Mouse (Mus musculus) gastrocnemius, postnatal 36 days (tissue): ENCODE data around the gene Syce3. TPM values are rescaled to one million over a fixed set of nuclear protein-coding genes. Genes with fewer than 3 reads are reported as not detected.
A peak's percentile ranks its signal among the peaks of the same experiment; 100 is the strongest.

Experiments
- DNase-seq, 2 experiments: peaks; one replicate each; pipeline ENCODE4 v3.0.0; 2022
- intact Hi-C: fragments of 180-260 bp; cut with DNase I; formaldehyde crosslinking; loops from one replicate; pipeline ENCODE4 v1.15.1; 2025
- total RNA-seq, 2 experiments: library from RNA; stranded (reverse); gene quantifications; 2 replicates each; pipeline ENCODE4 v1.2.3; 2021

Syce3 gene
- total RNA-seq, 2 experiments from 2014 or later, result not detected

- peak; percentile 55 for DNase-seq
- intact Hi-C loops, result loop anchor here (5.0 kb wide), 1 partner anchor 53 kb away; the partner anchor contains the start of gene Sco2
Measured at GRCm38 (mm10) chr15:89425711-89426121, 15.4 kb upstream of the Syce3 start, which contains the start of gene Cpt1b. TSS of gene Cpt1b (minus strand) at chr15:89425863.

- DNase-seq, result no peak
- intact Hi-C loops, result loop anchor here (5.0 kb wide), 1 partner anchor 52 kb away; the partner anchor contains the start of gene Sco2
Measured at GRCm38 (mm10) chr15:89424621-89425020, 14.3 kb upstream of the Syce3 start.

GRCm38 (mm10) chr15:89421938-89422337 is 11.6 kb upstream of the Syce3 start:
- intact Hi-C loops, result no loop called here
- no peak for DNase-seq

GRCm38 (mm10) chr15:89415282-89415681 is 5.0 kb upstream of the Syce3 start:
- intact Hi-C loops, result no loop called here
- DNase-seq, result no peak

GRCm38 (mm10) chr15:89406691-89407090 is 3.6 kb downstream of the Syce3 start:
- intact Hi-C loops, result no loop called here
- DNase-seq, result no peak

GRCm38 (mm10) chr15:89404831-89405623 is 5.3 kb downstream of the Syce3 start:
- no peak for DNase-seq
- intact Hi-C loops, result no loop called here

- intact Hi-C loops, result no loop called here
- no peak for DNase-seq
Measured at GRCm38 (mm10) chr15:89402471-89402870, 7.8 kb downstream of the Syce3 start.

GRCm38 (mm10) chr15:89399716-89400115 is 10.6 kb downstream of the Syce3 start:
- no peak for DNase-seq
- intact Hi-C loops, result no loop called here

- intact Hi-C loops, result no loop called here
- DNase-seq, result no peak
Measured at GRCm38 (mm10) chr15:89398146-89398545, 12.2 kb downstream of the Syce3 start.

- intact Hi-C loops, result no loop called here
Measured at GRCm38 (mm10) chr15:89396883-89397282, 13.4 kb downstream of the Syce3 start.

GRCm38 (mm10) chr15:89390081-89390480 is 20.2 kb downstream of the Syce3 start:
- intact Hi-C loops, result no loop called here
- DNase-seq, result no peak

More at GRCm38 (mm10) chr15:89396883-89397282, 13.4 kb downstream of the Syce3 start:
- no peak for DNase-seq

GRCm38 (mm10) chr15:89387127-89387526 is 23.2 kb downstream of the Syce3 start:
- no peak for DNase-seq
- intact Hi-C loops, result no loop called here

- no peak for DNase-seq
- intact Hi-C loops, result no loop called here
Measured at GRCm38 (mm10) chr15:89384617-89385016, 25.7 kb downstream of the Syce3 start, which contains the start of gene Klhdc7b. TSS of gene Klhdc7b (plus strand) at chr15:89384917.

- DNase-seq, result no peak
Measured at GRCm38 (mm10) chr15:89379429-89379828, 30.9 kb downstream of the Syce3 start.

GRCm38 (mm10) chr15:89378831-89379401 is 31.4 kb downstream of the Syce3 start, which contains the start of gene Odf3b:
TSS of gene Odf3b (minus strand) at chr15:89379282.
- DNase-seq, result no peak
- intact Hi-C loops, result no loop called here

More at GRCm38 (mm10) chr15:89379429-89379828, 30.9 kb downstream of the Syce3 start:
- intact Hi-C loops, result no loop called here

- DNase-seq, result no peak
- intact Hi-C loops, result no loop called here
Measured at GRCm38 (mm10) chr15:89377938-89378828, 32.1 kb downstream of the Syce3 start.

- DNase-seq, result no peak
- intact Hi-C loops, result no loop called here
Measured at GRCm38 (mm10) chr15:89377362-89377761, 32.9 kb downstream of the Syce3 start.

GRCm38 (mm10) chr15:89376957-89377356 is 33.3 kb downstream of the Syce3 start, which contains the start of gene Tymp:
TSS of gene Tymp (minus strand) at chr15:89377039.
- intact Hi-C loops, result no loop called here
- DNase-seq, result no peak

GRCm38 (mm10) chr15:89376040-89376439 is 34.3 kb downstream of the Syce3 start:
- intact Hi-C loops, result no loop called here

GRCm38 (mm10) chr15:89374801-89375534 is 35.3 kb downstream of the Syce3 start:
- intact Hi-C loops, result loop anchor here (5.0 kb wide), 1 partner anchor 52 kb away; the partner anchor contains the start of genes C730034F03Rik, Chkb, Cpt1b and Gm44502
- no peak for DNase-seq

More at GRCm38 (mm10) chr15:89376040-89376439, 34.3 kb downstream of the Syce3 start:
- no peak for DNase-seq
